In the genomic region with DNA sequence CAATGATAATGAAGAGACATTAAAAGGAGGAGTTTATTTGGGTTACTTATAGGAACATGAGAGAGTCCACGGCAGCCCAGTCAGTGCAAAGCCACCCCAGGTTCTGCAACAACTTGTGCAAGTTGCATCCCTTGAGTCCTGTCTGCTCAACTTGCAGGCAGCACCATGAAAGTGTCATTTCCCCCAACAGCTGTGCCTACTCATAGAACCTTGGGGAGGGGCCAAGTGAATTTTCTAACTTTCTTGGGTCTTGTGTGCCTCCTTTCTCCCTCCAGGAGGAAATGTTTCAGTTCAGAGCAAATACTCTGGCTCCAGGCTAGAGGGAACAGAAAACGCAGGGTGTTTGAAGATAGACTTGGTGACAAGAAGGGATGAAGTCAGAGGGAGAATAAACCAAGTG, we compare ENCODE assay signal across 16 mouse cellular contexts.
A peak's percentile ranks its signal among the peaks of the same experiment; 100 is the strongest.
DNase-seq lines count a peak whose midpoint lies in the region; TF ChIP-seq lines count a peak whose summit lies in the region.
"Had no signal": no experiment of that assay in that cellular context is flagged by ENCODE, and none has a peak within 500 bp of the region (broad histone marks: within the 10 kb centered on the region; RNA-seq: fewer than 3 reads in every experiment).

No protein-coding gene starts in this region.

- H3K27ac ChIP-seq in heart, adult 2 months: no peak overlapping the region
- H3K27ac ChIP-seq in heart, embryonic 10.5 days: no peak overlapping the region
- H3K27ac ChIP-seq: embryonic facial prominence, embryonic 10.5 days; forebrain, embryonic 15.5 days; layer of hippocampus, adult 2 months; limb, embryonic 12.5 days; midbrain, embryonic 10.5 days had no signal

- intact Hi-C loops in heart, adult 2 months (cut with DNase I): no loop called here

- H3K36me3 ChIP-seq in heart, adult 2 months (ENCODE audit: control insufficient read depth, insufficient read depth, low read length): no peaks in the 10 kb centered on the region
- no peaks in the 10 kb centered on the region for H3K36me3 ChIP-seq in heart, embryonic 10.5 days
- H3K36me3 ChIP-seq: embryonic facial prominence, embryonic 10.5 days; forebrain, embryonic 15.5 days; limb, embryonic 12.5 days; midbrain, embryonic 10.5 days had no signal

- no peaks in the 10 kb centered on the region for H3K27me3 ChIP-seq in heart, adult 2 months (ENCODE audit: control insufficient read depth, insufficient read depth, low read length)
- H3K27me3 ChIP-seq in heart, embryonic 10.5 days (ENCODE audit: insufficient read depth, poor library complexity, severe bottlenecking): peaks cover 9% of the 10 kb centered on the region; the same call in 1 of the 2 replicates
- H3K27me3 ChIP-seq: forebrain, embryonic 15.5 days; limb, embryonic 12.5 days had no signal

- H3K4me3 ChIP-seq in heart, adult 2 months: no peak overlapping the region
- H3K4me3 ChIP-seq in heart, embryonic 10.5 days: no peak overlapping the region
- H3K4me3 ChIP-seq: embryonic facial prominence, embryonic 10.5 days; erythroblast, embryonic 14.5 days; forebrain, embryonic 15.5 days; layer of hippocampus, adult 2 months; limb, embryonic 12.5 days; midbrain, embryonic 10.5 days had no signal

- H3K79me2 ChIP-seq in heart, adult 2 months (replicated peaks; ENCODE audit: control insufficient read depth, insufficient read depth, low read length): no peaks in the 10 kb centered on the region

- H3K9me3 ChIP-seq in heart, embryonic 10.5 days: no peaks in the 10 kb centered on the region
- H3K9me3 ChIP-seq: embryonic facial prominence, embryonic 10.5 days; forebrain, embryonic 15.5 days; limb, embryonic 12.5 days; midbrain, embryonic 10.5 days had no signal

- H3K4me1 ChIP-seq in heart, adult 2 months (ENCODE audit: control insufficient read depth, insufficient read depth, low read length): peaks cover 4% of the 10 kb centered on the region
- H3K4me1 ChIP-seq in heart, embryonic 10.5 days: no peaks in the 10 kb centered on the region
- H3K4me1 ChIP-seq: embryonic facial prominence, embryonic 10.5 days; limb, embryonic 12.5 days; midbrain, embryonic 10.5 days had no signal

- no peak for TF ChIP-seq EP300 in heart, adult 2 months (IDR thresholded peaks at IDR 0.05; ENCODE audit: insufficient read depth, low read depth, low read length)

- no peak overlapping the region for H3K9ac ChIP-seq in heart, adult 2 months (ENCODE audit: low read depth, low read length)
- H3K9ac ChIP-seq: forebrain, embryonic 15.5 days; limb, embryonic 12.5 days had no signal

- peak; percentile 31 for TF ChIP-seq CTCF in heart, adult 2 months (IDR thresholded peaks at IDR 0.05)

- DNase-seq in heart, adult 2 months: peak; percentile 58 to 63
- no peak for DNase-seq in heart, embryonic 10.5 days (ENCODE audit: low spot score)
- peak; percentile 7 for DNase-seq in urinary bladder, postnatal 25 days (ENCODE audit: low spot score)
- DNase-seq in urinary bladder, postnatal 4 days (ENCODE audit: low spot score in 2 of 2): no peak
- peak; percentile 29 to 31 for DNase-seq in kidney, postnatal 36 days
- DNase-seq in adrenal gland, postnatal 25 days: no peak
- no peak for DNase-seq in adrenal gland, adult (ENCODE audit: inconsistent age in 2 of 2, low spot score in 1 of 2)
- DNase-seq in gastrocnemius, postnatal 4 days (ENCODE audit: low spot score in 2 of 2): no peak
- DNase-seq: cerebellum, postnatal 25 days; thymus, postnatal 25 days had no signal

- no peak for TF ChIP-seq POLR2A in heart, adult 2 months (IDR thresholded peaks at IDR 0.05; ENCODE audit: insufficient read depth, low read depth, low read length)

- 68% methylated on average over 2 of the region's 2 CpGs for WGBS in heart, adult 2 months
- WGBS in heart, embryonic 10.5 days: 78% methylated on average over 2 of the region's 2 CpGs

Comparison
In these comparisons a context has a peak if more than half of its experiments do, and no peak if none do; other contexts are left out.
1. DNase-seq: peak in heart, adult 2 months (2 of 2), urinary bladder, postnatal 25 days (single experiment) and kidney, postnatal 36 days (2 of 2); none in heart, embryonic 10.5 days (single experiment), urinary bladder, postnatal 4 days (0 of 2), adrenal gland, postnatal 25 days (single experiment), adrenal gland, adult (0 of 2) and gastrocnemius, postnatal 4 days (0 of 2).